Mouse (Mus musculus) kidney, postnatal 25 days (tissue): Measurements from ENCODE around the gene 5730522E02Rik.

ENCODE experiments used
- DNase-seq, 2 experiments: peaks; one replicate each; pipeline ENCODE4 v3.0.0; 2021; ENCODE audit warnings: mixed read lengths in 2 of 2

The 5730522E02Rik gene

DNA sequence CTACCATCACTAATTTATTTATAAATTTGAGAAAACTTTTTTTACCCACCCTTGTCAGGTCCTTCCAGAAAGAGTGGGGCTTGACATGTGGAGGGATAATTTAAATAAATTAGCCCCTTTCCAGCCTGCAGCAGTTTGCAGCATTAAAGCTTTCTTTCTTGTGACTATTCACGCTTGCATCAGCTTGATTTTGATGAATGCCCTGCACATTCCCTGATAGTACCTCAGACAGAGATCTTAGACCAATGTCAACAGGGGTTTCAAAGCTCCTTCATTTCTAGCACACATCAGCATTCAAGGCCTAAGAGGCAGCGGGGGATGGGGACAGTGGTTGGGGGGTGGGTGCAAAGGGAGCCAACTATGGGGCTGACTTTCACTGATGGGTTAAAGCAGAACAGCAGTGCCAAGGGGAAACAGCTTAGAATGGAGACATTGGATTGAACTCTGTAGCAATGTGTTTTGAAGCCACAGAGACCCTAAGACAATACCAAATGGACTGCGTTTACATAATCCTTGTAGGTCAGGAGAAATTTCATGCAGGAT, 545.9 kb downstream of the 5730522E02Rik start:
- DNase-seq, result no peak

DNA sequence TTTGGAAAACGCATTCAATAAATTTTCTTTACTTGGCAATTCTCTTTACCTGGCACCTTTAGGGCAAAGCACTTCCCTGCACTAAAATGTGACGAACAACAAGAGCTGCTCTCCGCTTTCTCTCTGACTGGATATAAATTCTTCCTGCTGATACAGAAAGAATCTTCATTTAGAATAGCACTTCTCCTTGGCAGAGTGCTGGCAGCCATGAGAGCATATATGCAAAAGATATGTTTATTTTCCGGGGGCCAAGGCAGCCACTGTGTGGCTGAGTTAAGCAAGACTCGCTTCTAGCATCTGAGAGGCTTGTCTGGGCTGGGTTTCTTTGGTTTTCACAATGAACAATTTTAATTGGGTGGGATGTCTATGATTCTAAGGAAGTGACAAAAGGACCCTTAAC, 564.3 kb downstream of the 5730522E02Rik start:
- no peak for DNase-seq

DNA sequence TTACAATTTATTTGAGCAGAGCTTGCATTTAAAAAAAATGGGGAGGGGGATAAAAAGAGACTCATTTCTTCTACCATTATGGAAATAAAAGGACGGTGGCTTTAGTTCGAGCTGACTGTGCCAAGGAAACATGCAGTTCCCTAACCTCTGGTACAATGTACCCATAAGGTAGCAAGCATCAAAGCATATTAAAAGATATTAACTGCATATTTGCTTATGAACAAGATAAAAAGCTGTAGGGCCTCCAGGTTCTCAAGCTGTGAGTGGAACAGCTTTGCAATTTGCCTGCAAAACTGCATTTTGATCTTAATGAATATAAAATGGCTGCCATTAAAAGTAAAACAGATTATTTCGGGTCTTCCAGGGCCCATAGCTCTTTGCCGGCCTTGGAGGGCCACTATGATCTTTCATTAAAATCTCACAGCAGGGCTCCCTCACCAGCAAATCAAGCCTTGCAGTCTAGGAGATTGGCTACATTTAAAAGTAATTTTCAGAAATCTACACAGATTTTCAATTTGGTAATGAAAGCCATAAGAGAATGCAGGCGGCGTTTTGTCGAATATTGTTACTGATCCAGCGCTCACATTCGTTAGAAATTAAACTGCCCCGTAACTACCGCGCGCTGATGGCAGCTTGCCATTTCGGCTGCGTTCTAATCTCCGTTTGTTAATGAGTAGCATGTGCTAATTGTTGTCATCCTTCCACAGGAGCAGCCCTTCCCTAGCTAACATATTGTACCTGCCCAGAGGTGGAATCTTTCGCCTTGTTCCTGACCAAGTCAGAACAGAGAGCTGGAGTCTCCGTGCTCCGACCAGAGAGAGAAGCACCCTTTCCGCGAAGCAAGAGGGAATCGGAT, 565.6 kb downstream of the 5730522E02Rik start:
- peak; percentile 52 to 55 for DNase-seq

- DNase-seq, result no peak
These were observed 603.7 kb downstream of the 5730522E02Rik start for GRCm38 (mm10) chr11:25606886-25607285.

GRCm38 (mm10) chr11:25600030-25600429, 610.5 kb downstream of the 5730522E02Rik start:
- DNase-seq, result no peak

- no peak for DNase-seq
These were observed 615.3 kb downstream of the 5730522E02Rik start for GRCm38 (mm10) chr11:25595303-25595702.

GRCm38 (mm10) chr11:25594780-25595179, 615.8 kb downstream of the 5730522E02Rik start:
- no peak for DNase-seq

- DNase-seq, result no peak
These were observed 618.3 kb downstream of the 5730522E02Rik start for GRCm38 (mm10) chr11:25592268-25592667.

GRCm38 (mm10) chr11:25590215-25590614, 620.3 kb downstream of the 5730522E02Rik start:
- no peak for DNase-seq

- no peak for DNase-seq
These were observed 621.1 kb downstream of the 5730522E02Rik start for GRCm38 (mm10) chr11:25589509-25589908.

DNA sequence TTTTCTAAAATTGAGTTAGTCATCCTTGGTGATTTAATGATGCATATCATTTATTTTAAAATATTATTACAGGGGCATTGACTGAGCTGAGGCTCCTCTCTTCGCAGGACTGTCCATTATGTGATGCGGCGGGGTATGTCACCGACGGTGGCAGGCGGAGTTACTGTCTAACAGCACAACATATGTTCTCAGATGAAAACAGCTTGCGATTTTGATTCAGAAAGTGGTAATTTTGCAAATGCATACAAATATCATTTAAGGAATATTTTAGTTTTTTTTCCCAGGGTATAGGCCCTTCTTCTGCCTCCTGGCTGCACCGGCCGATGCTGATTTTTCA, 636.5 kb downstream of the 5730522E02Rik start:
- no peak for DNase-seq

GRCm38 (mm10) chr11:25573408-25574128, 637.0 kb downstream of the 5730522E02Rik start:
- no peak for DNase-seq

DNA sequence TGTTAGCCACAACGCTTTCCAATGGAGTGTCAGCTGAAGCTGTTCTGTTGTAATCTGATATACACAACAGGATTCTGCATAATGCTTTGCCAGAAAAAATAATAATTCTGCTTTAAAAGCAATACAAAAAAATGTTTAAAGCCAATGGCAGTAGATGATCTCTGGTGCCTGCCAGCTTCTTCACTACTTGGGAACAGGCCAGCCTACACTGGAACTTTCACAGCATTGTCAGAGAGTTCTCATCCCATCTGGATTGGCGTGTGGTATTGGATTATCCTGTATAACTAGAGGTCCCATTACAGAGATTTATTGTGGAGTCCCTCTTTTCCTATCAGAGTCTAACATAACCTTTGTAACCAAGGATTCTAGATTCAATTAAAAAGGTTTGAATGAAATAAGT, 639.2 kb downstream of the 5730522E02Rik start:
- DNase-seq, result no peak
